16 mouse cellular contexts compared by ENCODE assay signal in the genomic region with DNA sequence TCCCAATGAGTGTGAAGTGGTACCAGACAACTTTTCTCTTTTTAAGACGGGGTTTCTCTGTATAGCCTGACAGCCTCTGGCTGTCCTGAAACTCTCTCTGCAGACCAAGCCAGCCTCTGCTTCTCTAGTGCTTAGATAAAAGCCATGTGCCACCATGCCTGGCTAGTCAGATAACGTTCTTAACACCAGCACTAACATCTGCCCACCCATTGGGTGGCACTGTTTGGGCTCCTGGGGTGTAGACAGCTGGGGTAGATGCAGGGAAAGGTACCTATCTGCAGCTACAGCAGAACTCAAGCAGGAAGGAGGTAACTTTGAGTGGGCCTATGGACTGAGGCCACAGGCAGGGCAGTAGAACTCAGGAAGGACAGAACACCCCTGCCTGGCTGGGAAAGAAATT. TPM values are rescaled to one million over a fixed set of nuclear protein-coding genes. Genes with fewer than 3 reads are reported as not detected.
A peak's percentile ranks its signal among the peaks of the same experiment; 100 is the strongest.
DNase-seq lines count a peak whose midpoint lies in the region; ATAC-seq and TF ChIP-seq lines count a peak whose summit lies in the region.
"Had no signal": no experiment of that assay in that cellular context is flagged by ENCODE, and none has a peak within 500 bp of the region (broad histone marks: within the 10 kb centered on the region; RNA-seq: fewer than 3 reads in every experiment).

No protein-coding gene starts in this region.

- ATAC-seq in lung, embryonic 14.5 days (ENCODE audit: insufficient read depth), result peak; percentile 6; the same call in 1 of the 2 replicates
- peak; percentile 92 for ATAC-seq in liver, embryonic 11.5 days (replicated peaks; ENCODE audit: low FRiP score)
- ATAC-seq in hindbrain, embryonic 14.5 days (ENCODE audit: low FRiP score), result no peak
- ATAC-seq: forebrain, embryonic 16.5 days had no signal

- no peak overlapping the region for H3K4me3 ChIP-seq in lung, embryonic 14.5 days (ENCODE audit: low read depth, low read length)
- H3K4me3 ChIP-seq in liver, embryonic 11.5 days (ENCODE audit: low read depth, low read length), result no peak overlapping the region
- H3K4me3 ChIP-seq in hindbrain, embryonic 14.5 days (replicated peaks; ENCODE audit: low read length), result no peak overlapping the region

- H3K27ac ChIP-seq in lung, embryonic 14.5 days (ENCODE audit: low read depth), result no peak overlapping the region
- H3K27ac ChIP-seq in liver, embryonic 11.5 days (ENCODE audit: low read depth, low read length), result peak overlapping the region; percentile 41
- no peak overlapping the region for H3K27ac ChIP-seq in hindbrain, embryonic 14.5 days
- H3K27ac ChIP-seq: macrophage had no signal

- no peaks in the 10 kb centered on the region for H3K9me3 ChIP-seq in lung, embryonic 14.5 days (ENCODE audit: low read depth, low read length)
- H3K9me3 ChIP-seq in liver, embryonic 11.5 days (ENCODE audit: control insufficient read depth, low read length), result no peaks in the 10 kb centered on the region
- no peaks in the 10 kb centered on the region for H3K9me3 ChIP-seq in hindbrain, embryonic 14.5 days (ENCODE audit: control insufficient read depth, low read length)

- TF ChIP-seq CTCF in lung, embryonic 14.5 days (IDR thresholded peaks at IDR 0.05; ENCODE audit: low read depth), result no peak

- no peaks in the 10 kb centered on the region for H3K36me3 ChIP-seq in lung, embryonic 14.5 days (ENCODE audit: insufficient read depth)
- no peaks in the 10 kb centered on the region for H3K36me3 ChIP-seq in liver, embryonic 11.5 days (ENCODE audit: control insufficient read depth, insufficient read depth, low read length)
- no peaks in the 10 kb centered on the region for H3K36me3 ChIP-seq in hindbrain, embryonic 14.5 days (replicated peaks; ENCODE audit: control insufficient read depth, insufficient read depth)

- 21% methylated on average over 2 of the region's 2 CpGs for WGBS in lung, embryonic 14.5 days
- WGBS in liver, embryonic 11.5 days, result 18% methylated on average over 2 of the region's 2 CpGs
- WGBS in hindbrain, embryonic 14.5 days, result 60% methylated on average over 2 of the region's 2 CpGs

- no peaks in the 10 kb centered on the region for H3K27me3 ChIP-seq in lung, embryonic 14.5 days (ENCODE audit: insufficient read depth, low read length)
- no peaks in the 10 kb centered on the region for H3K27me3 ChIP-seq in liver, embryonic 11.5 days (replicated peaks; ENCODE audit: control insufficient read depth, insufficient read depth, low read length)
- H3K27me3 ChIP-seq in hindbrain, embryonic 14.5 days (ENCODE audit: control insufficient read depth, insufficient read depth, low read length), result no peaks in the 10 kb centered on the region

- DNase-seq in lung, embryonic 14.5 days, result no peak
- no peak for DNase-seq in lung, adult 18-20 months
- DNase-seq in c-Kit-negative CD71-positive TER-119-positive erythroid progenitor cells, embryonic 14.5 days (ENCODE audit: low read depth, low spot score), result peak; percentile 60
- DNase-seq in liver, embryonic 11.5 days (ENCODE audit: low spot score), result no peak
- DNase-seq in skeletal muscle tissue, adult 2 months (ENCODE audit: low read depth, low spot score), result peak; percentile 13
- DNase-seq in hindbrain, embryonic 14.5 days (ENCODE audit: low spot score), result no peak
- DNase-seq in right cerebral cortex, adult 2 months (ENCODE audit: low spot score in 2 of 2), result no peak
- no peak for DNase-seq in cerebellum, adult 9-11 months
- DNase-seq: adrenal gland, postnatal 36 days; B cell, adult 2 months; cerebellum, adult 18-20 months; kidney, postnatal 36 days; right cerebral cortex, adult 18-20 months had no signal

- no peaks in the 10 kb centered on the region for H3K4me1 ChIP-seq in lung, embryonic 14.5 days (ENCODE audit: insufficient read depth)
- peaks cover 31% of the 10 kb centered on the region for H3K4me1 ChIP-seq in liver, embryonic 11.5 days (replicated peaks; ENCODE audit: control insufficient read depth, insufficient read depth, low read length)
- H3K4me1 ChIP-seq in hindbrain, embryonic 14.5 days (replicated peaks; ENCODE audit: control insufficient read depth, insufficient read depth, low read length), result peaks cover 4% of the 10 kb centered on the region; the same call in 1 of the 2 replicates

- no peak overlapping the region for H3K4me2 ChIP-seq in lung, embryonic 14.5 days
- peak overlapping the region; percentile 2; the same call in 1 of the 2 replicates for H3K4me2 ChIP-seq in liver, embryonic 11.5 days
- H3K4me2 ChIP-seq in hindbrain, embryonic 14.5 days (replicated peaks), result no peak overlapping the region

- H3K9ac ChIP-seq in lung, embryonic 14.5 days, result no peak overlapping the region
- H3K9ac ChIP-seq in liver, embryonic 11.5 days (ENCODE audit: low read depth, low read length), result 0 out of 2 replicates have a peak overlapping the region, but pooled peaks have one; percentile 30
- H3K9ac ChIP-seq in hindbrain, embryonic 14.5 days, result no peak overlapping the region

RNA-seq across cellular contexts. Expression of gene Erv3, which starts 34.0 kb away (rescaled TPM):
- not detected in 2 replicates for polyA plus RNA-seq in lung, embryonic 14.5 days (2014; fragmentation: Nextera tagmentation; extraction: Ambion mirVana)
- polyA plus RNA-seq in liver, embryonic 11.5 days (2014; fragmentation: Nextera tagmentation; extraction: Ambion mirVana), result not detected in 2 replicates
- polyA plus RNA-seq in hindbrain, embryonic 14.5 days (2014; fragmentation: Nextera tagmentation; extraction: Ambion mirVana), result 0.07 TPM in 1 of 2 replicates, not detected in the other
- polyA plus RNA-seq: forebrain, embryonic 16.5 days; macrophage; neural tube, embryonic 14.5 days had no signal

Comparison
In these comparisons a context has a peak if more than half of its experiments do, and no peak if none do; other contexts are left out.
1. DNase-seq: peak in c-Kit-negative CD71-positive TER-119-positive erythroid progenitor cells, embryonic 14.5 days (single experiment) and skeletal muscle tissue, adult 2 months (single experiment); none in lung, embryonic 14.5 days (single experiment), lung, adult 18-20 months (0 of 2), liver, embryonic 11.5 days (single experiment), hindbrain, embryonic 14.5 days (single experiment), right cerebral cortex, adult 2 months (0 of 2) and cerebellum, adult 9-11 months (single experiment).